Mouse (Mus musculus): ENCODE measurements around the gene Ift122. TPM values are rescaled to one million over a fixed set of nuclear protein-coding genes. Genes with fewer than 3 reads are reported as not detected.
"Not testable (repeated sequence)": the region's sequence is repeated elsewhere in the genome, so short reads cannot be mapped to it uniquely, and the experiment has no call there.

Ift122 gene
- polyA plus RNA-seq, 1 experiment: 0.02 TPM

GRCm38 (mm10) chr6:115859258-115859657, 6.0 kb downstream of the Ift122 start:
- H3K9me3 ChIP-seq (ENCODE audit: control insufficient read depth, low read length): no peaks in the 10 kb centered on the region
- H3K4me3 ChIP-seq (replicated peaks): no peak overlapping the region
- no peak for TF ChIP-seq TAL1 (IDR thresholded peaks at IDR 0.05; ENCODE audit: low read length)
- TF ChIP-seq GATA1 (IDR thresholded peaks at IDR 0.05; ENCODE audit: low read length): no peak
- H3K36me3 ChIP-seq (ENCODE audit: control insufficient read depth): no peaks in the 10 kb centered on the region
- H3K4me1 ChIP-seq (ENCODE audit: control insufficient read depth): peaks cover 3% of the 10 kb centered on the region
- no peaks in the 10 kb centered on the region for H3K27me3 ChIP-seq (ENCODE audit: control insufficient read depth)

- Histone ChIP-seq H3K9me3 (ENCODE audit: control insufficient read depth, low read length) (no peaks in the 10 kb centered on the region), H3K4me3 (replicated peaks) (no peak overlapping the region), H3K27me3 (ENCODE audit: control insufficient read depth) (no peaks in the 10 kb centered on the region), H3K4me1 (ENCODE audit: control insufficient read depth) (no peaks in the 10 kb centered on the region; the same call in 1 of the 2 replicates), H3K36me3 (ENCODE audit: control insufficient read depth) (no peaks in the 10 kb centered on the region)
- TF ChIP-seq TAL1 (IDR thresholded peaks at IDR 0.05; ENCODE audit: low read length) (no peak), GATA1 (IDR thresholded peaks at IDR 0.05; ENCODE audit: low read length) (no peak)
Observed at GRCm38 (mm10) chr6:115860027-115860556, 6.8 kb downstream of the Ift122 start.

- no peaks in the 10 kb centered on the region for H3K36me3 ChIP-seq (ENCODE audit: control insufficient read depth)
- no peaks in the 10 kb centered on the region for H3K27me3 ChIP-seq (ENCODE audit: control insufficient read depth)
- no peaks in the 10 kb centered on the region for H3K9me3 ChIP-seq (ENCODE audit: control insufficient read depth, low read length)
- TF ChIP-seq TAL1 (IDR thresholded peaks at IDR 0.05; ENCODE audit: low read length): no peak
- no peak for TF ChIP-seq GATA1 (IDR thresholded peaks at IDR 0.05; ENCODE audit: low read length)
- no peaks in the 10 kb centered on the region for H3K4me1 ChIP-seq (ENCODE audit: control insufficient read depth)
- no peak overlapping the region for H3K4me3 ChIP-seq (replicated peaks)
Observed at GRCm38 (mm10) chr6:115863340-115863841, 10.1 kb downstream of the Ift122 start.

- H3K27me3 ChIP-seq (ENCODE audit: control insufficient read depth): no peaks in the 10 kb centered on the region
- H3K9me3 ChIP-seq (ENCODE audit: control insufficient read depth, low read length): no peaks in the 10 kb centered on the region
- no peaks in the 10 kb centered on the region for H3K4me1 ChIP-seq (ENCODE audit: control insufficient read depth)
- H3K4me3 ChIP-seq (replicated peaks): no peak overlapping the region
- TF ChIP-seq GATA1 (IDR thresholded peaks at IDR 0.05; ENCODE audit: low read length) (no peak), TAL1 (IDR thresholded peaks at IDR 0.05; ENCODE audit: low read length) (no peak)
- no peaks in the 10 kb centered on the region for H3K36me3 ChIP-seq (ENCODE audit: control insufficient read depth)
Observed at GRCm38 (mm10) chr6:115865246-115865645, 12.0 kb downstream of the Ift122 start.

- not testable (repeated sequence) for H3K4me3 ChIP-seq (replicated peaks); H3K36me3 ChIP-seq (ENCODE audit: control insufficient read depth); H3K27me3 ChIP-seq (ENCODE audit: control insufficient read depth); H3K4me1 ChIP-seq (ENCODE audit: control insufficient read depth); H3K9me3 ChIP-seq (ENCODE audit: control insufficient read depth, low read length)
Observed at GRCm38 (mm10) chr6:115867157-115867556, 13.9 kb downstream of the Ift122 start.

- not testable (repeated sequence) for H3K4me3 ChIP-seq (replicated peaks); H3K36me3 ChIP-seq (ENCODE audit: control insufficient read depth); H3K27me3 ChIP-seq (ENCODE audit: control insufficient read depth); H3K9me3 ChIP-seq (ENCODE audit: control insufficient read depth, low read length); H3K4me1 ChIP-seq (ENCODE audit: control insufficient read depth)
Observed at GRCm38 (mm10) chr6:115871318-115871717, 18.0 kb downstream of the Ift122 start.

GRCm38 (mm10) chr6:115877239-115877638, 24.0 kb downstream of the Ift122 start:
- no peaks in the 10 kb centered on the region for H3K9me3 ChIP-seq (ENCODE audit: control insufficient read depth, low read length)
- H3K4me3 ChIP-seq (replicated peaks): no peak overlapping the region
- H3K27me3 ChIP-seq (ENCODE audit: control insufficient read depth): no peaks in the 10 kb centered on the region
- TF ChIP-seq TAL1 (IDR thresholded peaks at IDR 0.05; ENCODE audit: low read length): no peak
- TF ChIP-seq GATA1 (IDR thresholded peaks at IDR 0.05; ENCODE audit: low read length): no peak
- no peaks in the 10 kb centered on the region for H3K36me3 ChIP-seq (ENCODE audit: control insufficient read depth)
- no peaks in the 10 kb centered on the region for H3K4me1 ChIP-seq (ENCODE audit: control insufficient read depth)

- no peaks in the 10 kb centered on the region for H3K4me1 ChIP-seq (ENCODE audit: control insufficient read depth)
- no peak for TF ChIP-seq GATA1 (IDR thresholded peaks at IDR 0.05; ENCODE audit: low read length)
- TF ChIP-seq TAL1 (IDR thresholded peaks at IDR 0.05; ENCODE audit: low read length): no peak
- H3K27me3 ChIP-seq (ENCODE audit: control insufficient read depth): no peaks in the 10 kb centered on the region
- no peak overlapping the region for H3K4me3 ChIP-seq (replicated peaks)
- no peaks in the 10 kb centered on the region for H3K36me3 ChIP-seq (ENCODE audit: control insufficient read depth)
- no peaks in the 10 kb centered on the region for H3K9me3 ChIP-seq (ENCODE audit: control insufficient read depth, low read length)
Observed at GRCm38 (mm10) chr6:115878694-115879093, 25.4 kb downstream of the Ift122 start.

GRCm38 (mm10) chr6:115879736-115880135, 26.5 kb downstream of the Ift122 start:
- Histone ChIP-seq H3K4me1 (ENCODE audit: control insufficient read depth) (no peaks in the 10 kb centered on the region), H3K4me3 (replicated peaks) (no peak overlapping the region), H3K27me3 (ENCODE audit: control insufficient read depth) (no peaks in the 10 kb centered on the region), H3K9me3 (ENCODE audit: control insufficient read depth, low read length) (no peaks in the 10 kb centered on the region), H3K36me3 (ENCODE audit: control insufficient read depth) (no peaks in the 10 kb centered on the region)
- TF ChIP-seq TAL1 (IDR thresholded peaks at IDR 0.05; ENCODE audit: low read length) (no peak), GATA1 (IDR thresholded peaks at IDR 0.05; ENCODE audit: low read length) (no peak)

- TF ChIP-seq TAL1 (IDR thresholded peaks at IDR 0.05; ENCODE audit: low read length) (no peak), GATA1 (IDR thresholded peaks at IDR 0.05; ENCODE audit: low read length) (no peak)
Observed at GRCm38 (mm10) chr6:115880751-115881150, 27.5 kb downstream of the Ift122 start.

More at GRCm38 (mm10) chr6:115880751-115881150, 27.5 kb downstream of the Ift122 start:
- H3K9me3 ChIP-seq (ENCODE audit: control insufficient read depth, low read length): no peaks in the 10 kb centered on the region
- H3K4me1 ChIP-seq (ENCODE audit: control insufficient read depth): no peaks in the 10 kb centered on the region
- no peak overlapping the region for H3K4me3 ChIP-seq (replicated peaks)
- no peaks in the 10 kb centered on the region for H3K36me3 ChIP-seq (ENCODE audit: control insufficient read depth)
- no peaks in the 10 kb centered on the region for H3K27me3 ChIP-seq (ENCODE audit: control insufficient read depth)

Data from erythroblast, embryonic 14.5 days (primary cell).